Mouse (Mus musculus) lung, postnatal 0 days (tissue): Measurements from ENCODE around the gene Trpv4.

Experiments
- CTCF ChIP-seq: IDR thresholded peaks from 2 replicates; pipeline ENCODE4 v1.5.1; 2016; ENCODE audit warnings: antibody characterized with exemption, mild to moderate bottlenecking
- EP300 ChIP-seq: IDR thresholded peaks from 2 replicates; pipeline ENCODE4 v1.6.1; 2016; ENCODE audit warnings: antibody characterized with exemption, mild to moderate bottlenecking, control low read depth

GRCm38 (mm10) chr5:114655721-114656120, 2.5 kb downstream of the Trpv4 start:
- no peak for TF ChIP-seq CTCF
- TF ChIP-seq EP300 = no peak
